Mouse (Mus musculus): ENCODE data around the gene Rpl7l1.
A peak's percentile ranks its signal among the peaks of the same experiment; 100 is the strongest.
"Not testable (repeated sequence)": the region's sequence is repeated elsewhere in the genome, so short reads cannot be mapped to it uniquely, and the experiment has no call there.

Gene Rpl7l1

DNA sequence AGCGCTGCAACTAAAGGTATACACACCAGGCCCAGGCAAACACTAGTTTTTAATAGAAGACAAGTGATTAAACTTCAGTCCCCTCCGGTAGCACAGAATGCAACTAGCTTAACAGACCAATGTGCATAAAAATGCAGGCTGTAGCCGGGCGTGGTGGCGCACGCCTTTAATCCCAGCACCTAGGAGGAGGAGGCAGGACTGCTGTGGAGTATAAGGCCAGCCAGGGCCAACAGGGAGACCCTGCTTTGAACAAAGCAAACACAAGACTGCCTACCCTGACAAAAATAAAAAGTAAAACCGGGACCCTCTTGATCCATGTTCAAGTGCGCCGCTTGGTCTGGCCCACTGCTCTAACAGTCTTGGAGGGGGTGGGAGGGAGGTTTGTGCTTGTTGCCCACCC lies 7.4 kb downstream of the Rpl7l1 start:
- no peak for DNase-seq (ENCODE audit: low read depth)

DNA sequence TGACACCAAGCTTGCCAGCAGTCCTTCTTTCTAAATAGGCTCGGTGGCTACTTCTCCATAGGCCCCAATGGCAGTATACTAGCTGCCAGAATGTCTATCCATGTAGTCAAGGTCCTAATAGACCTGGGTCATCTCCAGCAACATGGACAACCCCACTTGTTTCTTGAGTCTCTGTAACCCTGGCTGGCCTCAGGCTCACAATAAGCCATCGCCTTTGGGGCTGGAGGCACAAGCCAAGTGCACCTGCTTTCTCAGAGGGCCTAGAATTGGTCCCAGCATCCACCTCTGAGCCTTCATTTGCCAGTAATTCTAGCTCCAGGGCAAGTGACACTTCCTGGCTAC lies 8.4 kb downstream of the Rpl7l1 start:
- no peak for DNase-seq (ENCODE audit: low read depth)

DNA sequence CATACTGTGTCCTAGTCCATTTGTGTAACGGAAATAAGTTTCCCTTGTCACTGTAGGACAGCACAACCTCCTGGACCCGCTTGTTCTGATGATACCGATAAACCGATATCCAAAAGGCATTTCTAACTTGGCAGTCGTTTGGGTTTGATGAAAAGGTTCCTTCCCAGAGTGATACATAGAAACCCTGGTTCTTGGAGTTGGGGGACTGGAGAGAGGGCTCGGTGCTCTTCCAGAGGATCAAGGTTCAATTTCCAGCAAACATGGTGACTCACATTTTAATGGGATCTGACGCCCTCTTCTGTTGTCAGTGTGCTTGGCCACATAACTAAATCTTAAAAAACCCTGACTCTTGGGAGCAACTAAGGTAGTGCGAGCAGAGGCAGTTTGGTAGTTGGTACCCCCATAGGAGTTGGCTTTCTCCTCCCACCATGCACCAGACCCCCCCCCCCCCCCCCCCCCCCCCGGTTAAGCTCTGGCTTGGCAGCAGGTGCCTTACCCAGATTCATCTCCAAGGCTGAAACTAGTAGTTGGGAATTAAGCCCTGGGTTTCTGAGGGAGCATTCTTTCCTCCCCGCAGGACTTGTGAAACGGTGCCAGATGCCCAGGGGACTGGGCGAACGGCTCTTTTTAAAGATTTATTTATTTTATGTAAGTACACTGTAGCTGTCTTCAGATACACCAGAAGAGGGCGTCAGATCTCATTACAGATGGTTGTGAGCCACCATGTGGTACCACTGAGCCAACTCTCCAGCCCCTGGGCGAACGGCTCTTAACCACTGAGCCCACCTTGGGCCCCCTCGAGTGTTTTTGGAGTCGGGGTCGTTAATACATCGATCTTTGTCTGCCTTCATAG lies 9.0 kb downstream of the Rpl7l1 start:
- peak; percentile 77 for DNase-seq (ENCODE audit: low read depth)

DNA sequence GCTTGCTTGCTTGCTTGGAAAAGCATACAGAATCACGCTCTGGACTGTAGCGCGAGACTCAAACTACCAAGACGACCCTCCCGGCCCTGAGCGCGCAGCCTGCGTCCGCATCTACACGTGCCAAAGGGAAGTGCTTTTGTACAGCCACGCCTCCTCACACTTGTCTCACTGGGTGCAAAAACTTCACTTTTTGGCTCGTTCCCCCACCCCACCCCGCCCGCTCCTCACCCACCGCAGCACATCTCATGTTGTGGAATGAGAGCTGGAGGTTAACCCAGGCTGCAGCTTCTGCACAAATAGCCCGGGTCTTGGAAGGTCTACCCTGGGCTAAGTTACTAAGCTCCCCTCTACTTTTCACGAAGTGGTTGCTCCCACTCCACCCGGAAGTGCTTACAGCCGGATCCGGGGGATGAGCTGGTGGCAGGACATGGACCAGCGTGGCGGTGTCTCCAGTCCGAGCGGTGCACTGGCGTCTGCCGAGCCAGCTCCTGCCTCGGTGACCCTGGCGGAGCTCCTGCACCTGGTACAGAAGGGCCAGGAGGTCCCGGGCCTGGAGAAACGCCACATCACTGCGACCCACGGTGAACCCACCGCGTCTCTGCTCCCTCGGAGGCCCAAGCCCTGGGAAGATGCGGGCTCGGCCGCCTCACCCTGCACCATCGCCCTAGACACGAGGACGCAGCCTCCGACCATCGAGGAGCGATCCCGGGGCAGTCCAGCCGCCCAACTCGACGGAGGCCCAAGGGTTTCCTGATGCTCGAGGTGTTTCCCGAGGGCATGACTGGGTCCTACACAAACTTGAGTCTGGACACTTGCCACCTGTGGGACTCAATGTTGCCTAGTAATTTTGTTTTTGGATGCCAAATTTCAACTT lies 9.8 kb downstream of the Rpl7l1 start, which contains the start of gene 2310039H08Rik:
Gene 2310039H08Rik, plus strand, starts transcription at position 232 of the 874 bp plus-strand sequence.
- DNase-seq (ENCODE audit: low read depth), result peak; percentile 96

DNA sequence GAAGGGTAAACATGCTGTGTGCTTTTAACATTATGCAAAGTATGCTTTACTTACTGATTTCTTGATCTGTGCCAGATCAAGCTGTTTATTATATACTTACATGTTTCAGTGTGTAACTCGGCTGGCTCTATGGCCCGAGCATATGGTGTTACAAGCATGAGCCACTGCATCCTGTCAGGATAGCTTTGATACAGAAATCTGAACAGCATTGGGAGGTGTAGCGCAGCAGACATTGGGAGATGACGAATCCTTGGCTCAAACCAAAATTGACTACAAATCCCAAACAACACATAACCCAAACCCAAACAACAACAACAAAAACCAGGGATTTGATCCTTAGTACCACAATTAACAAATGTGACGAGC lies 10.5 kb downstream of the Rpl7l1 start:
- DNase-seq (ENCODE audit: low read depth), result no peak

DNA sequence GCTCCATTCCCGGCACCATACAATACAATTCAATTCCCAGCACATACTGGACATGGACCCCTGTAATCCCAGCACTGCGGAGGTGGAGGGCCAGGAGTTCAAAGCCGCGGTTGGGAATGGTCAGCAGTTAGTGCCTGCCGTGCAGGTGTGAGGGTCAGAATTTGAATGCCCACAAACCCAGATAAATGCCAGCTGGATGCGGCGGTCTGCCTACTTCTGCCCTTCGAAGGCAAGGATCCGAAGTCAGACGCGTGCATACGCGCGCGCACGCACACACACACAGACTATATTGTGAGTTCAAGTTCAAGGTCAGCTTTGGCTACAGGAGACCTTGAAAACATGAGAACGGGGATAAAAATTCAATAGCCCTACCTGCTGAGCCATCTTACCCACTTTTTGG lies 10.9 kb downstream of the Rpl7l1 start:
- no peak for DNase-seq (ENCODE audit: low read depth)

DNA sequence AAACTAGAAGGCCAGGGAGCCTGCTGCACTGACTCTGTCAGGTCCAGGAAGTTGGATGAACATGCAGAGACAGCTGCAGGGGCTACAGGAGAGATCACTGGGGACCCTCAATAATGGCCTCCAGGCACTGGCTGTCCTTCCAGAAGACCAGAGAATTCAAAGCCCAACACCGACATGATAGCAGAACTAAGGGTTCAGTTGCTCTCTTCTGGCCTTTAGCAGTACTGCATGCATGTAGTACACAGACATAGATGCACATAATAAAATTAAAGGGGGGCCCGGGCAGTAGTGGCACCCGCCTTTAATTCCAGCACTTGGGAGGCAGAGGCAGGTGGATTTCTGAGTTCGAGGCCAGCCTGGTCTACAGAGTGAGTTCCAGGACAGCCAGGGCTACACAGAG lies 11.4 kb downstream of the Rpl7l1 start:
- DNase-seq (ENCODE audit: low read depth), result peak; percentile 69

DNA sequence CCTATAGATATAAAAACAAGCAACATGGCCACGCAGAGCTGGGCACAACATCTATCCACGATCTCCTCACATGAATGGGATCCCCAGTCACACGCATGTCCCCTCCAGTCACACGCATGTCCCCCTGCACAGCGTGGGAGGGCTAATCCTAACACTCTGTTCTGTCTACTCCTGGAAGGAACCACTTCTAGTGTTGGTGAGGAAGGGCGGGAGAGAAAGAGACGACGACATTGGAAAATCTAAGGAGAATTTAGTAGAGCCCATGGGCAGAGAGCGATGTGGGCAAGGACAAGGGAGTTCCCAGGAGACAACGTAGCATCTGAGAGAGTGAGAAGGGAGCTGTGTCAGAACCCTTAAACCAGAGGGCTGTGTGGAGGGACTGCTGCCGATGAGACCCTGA lies 11.9 kb downstream of the Rpl7l1 start:
- no peak for DNase-seq (ENCODE audit: low read depth)

DNA sequence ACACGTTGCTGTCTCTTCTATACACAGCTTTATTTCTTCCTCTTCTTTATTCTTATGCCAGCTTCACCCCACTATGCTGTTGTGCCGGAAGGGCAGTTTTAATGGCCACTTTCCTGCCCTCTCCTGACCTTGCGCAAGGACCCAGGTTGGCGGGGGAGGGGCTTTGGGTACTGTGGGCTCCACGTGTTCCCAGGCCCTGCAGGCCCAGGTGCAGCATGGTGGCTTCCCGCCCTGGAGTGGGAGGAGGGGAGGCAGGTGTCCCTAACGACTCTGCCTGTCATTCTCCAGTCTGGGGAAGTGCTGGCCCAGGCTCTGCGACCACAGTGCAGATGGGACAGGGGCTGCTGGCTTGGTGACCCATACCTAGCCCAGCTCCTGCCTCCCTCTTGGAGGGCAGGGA lies 14.6 kb downstream of the Rpl7l1 start:
- DNase-seq (ENCODE audit: low read depth), result no peak

DNA sequence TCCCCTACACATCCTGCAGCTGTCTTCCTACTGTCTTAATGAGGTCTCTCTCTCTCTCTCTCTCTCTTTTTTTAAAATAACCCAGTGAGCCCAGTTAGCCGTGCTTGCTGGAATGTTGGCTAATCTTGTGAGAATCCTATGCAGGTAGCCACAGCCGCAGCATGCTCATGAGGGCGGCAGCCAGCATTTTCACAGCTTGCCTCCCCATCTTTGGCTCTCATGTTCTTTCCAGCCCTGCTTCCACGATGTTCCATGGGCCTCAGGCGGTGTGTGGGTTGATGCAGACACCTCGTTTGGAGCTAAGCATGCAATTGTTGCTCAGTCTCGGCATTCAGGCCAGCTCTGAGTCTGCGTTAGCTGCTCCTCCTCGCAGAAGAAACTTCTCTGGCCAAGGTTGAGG lies 17.6 kb downstream of the Rpl7l1 start:
- not testable (repeated sequence) for DNase-seq (ENCODE audit: low read depth)

DNA sequence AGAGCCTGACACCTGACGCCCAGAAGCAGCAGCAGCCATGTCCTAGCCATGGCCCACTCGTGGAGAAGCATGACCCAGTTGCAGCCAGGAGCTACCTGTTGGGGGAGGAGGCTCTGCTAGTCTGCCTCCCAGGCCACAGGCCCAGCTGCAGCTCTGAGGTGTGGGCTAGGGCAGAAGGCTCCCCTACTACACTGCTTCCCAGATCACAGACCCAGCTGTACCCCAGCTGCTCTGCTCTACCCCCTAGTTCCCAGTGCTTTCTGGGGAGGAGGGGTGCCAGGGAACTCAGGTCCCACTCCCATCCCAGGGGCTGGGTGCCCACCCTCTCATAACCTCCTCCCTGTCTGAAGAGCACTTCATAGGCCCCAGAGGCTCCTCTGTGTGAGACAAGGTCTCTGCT lies 18.9 kb downstream of the Rpl7l1 start, which contains the start of gene Ptcra:
Gene Ptcra, minus strand, starts transcription at position 169 of the 400 bp plus-strand sequence.
- DNase-seq (ENCODE audit: low read depth), result no peak

DNA sequence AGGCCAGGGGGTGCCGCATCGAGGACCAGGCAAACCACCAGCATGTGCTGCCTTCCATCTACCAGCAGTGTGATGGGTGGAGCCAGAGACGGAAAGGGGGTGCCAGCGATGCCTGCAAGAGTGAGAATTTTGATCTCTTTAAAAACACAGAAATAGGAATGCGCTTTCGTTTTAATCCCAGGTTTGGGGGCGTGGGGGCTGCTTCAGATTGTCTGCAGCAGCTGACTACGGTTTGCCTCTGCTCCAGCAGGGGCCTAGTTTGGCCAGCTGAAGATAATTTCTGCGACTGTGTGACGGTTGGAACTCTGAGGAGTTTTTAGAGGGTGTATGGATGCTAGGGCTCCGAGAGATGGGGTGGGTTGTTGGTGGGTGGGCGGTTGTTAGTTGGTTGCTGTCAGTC lies 23.7 kb downstream of the Rpl7l1 start:
- DNase-seq (ENCODE audit: low read depth), result no peak

DNA sequence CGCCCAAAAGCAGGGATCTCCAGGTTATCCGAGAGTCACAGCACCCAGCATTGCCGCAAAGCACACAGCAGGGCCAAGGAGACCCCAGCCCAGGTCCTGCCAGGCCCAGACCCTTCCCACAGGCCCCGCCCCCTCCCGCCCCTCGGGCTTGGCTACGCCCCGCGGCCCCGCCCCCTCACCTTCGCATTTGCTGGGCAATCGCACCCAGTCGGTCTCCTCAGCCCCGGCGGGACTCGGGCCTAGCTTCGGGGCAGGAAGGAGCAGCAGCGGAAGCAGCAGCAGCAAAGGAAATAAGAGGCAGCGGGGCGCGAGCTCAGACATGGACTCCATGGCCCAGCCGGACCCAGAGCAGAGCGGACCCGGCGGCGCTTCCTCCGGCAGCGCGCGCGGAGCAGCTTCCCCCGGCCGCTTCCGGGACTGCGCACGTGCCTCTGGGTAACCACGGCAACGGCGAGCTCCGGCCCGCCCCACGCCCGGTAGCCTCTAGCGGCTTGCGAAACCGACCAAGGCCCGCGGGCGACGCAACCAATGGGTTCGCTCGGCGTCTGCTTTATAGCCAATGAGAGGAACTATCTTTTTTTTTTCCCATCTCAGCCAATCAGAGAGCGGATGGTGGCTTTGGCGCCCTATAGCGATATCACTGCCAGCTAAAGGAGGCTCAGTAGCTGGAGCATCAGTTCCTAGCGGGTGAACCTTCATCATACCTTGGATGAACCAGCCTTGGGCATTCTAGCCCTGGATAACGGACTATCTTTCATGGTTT lies 30.5 kb downstream of the Rpl7l1 start, which contains the start of gene Cnpy3:
Gene Cnpy3, minus strand, starts transcription at position 421 of the 763 bp plus-strand sequence.
- peak; percentile 99 for DNase-seq (ENCODE audit: low read depth)

DNA sequence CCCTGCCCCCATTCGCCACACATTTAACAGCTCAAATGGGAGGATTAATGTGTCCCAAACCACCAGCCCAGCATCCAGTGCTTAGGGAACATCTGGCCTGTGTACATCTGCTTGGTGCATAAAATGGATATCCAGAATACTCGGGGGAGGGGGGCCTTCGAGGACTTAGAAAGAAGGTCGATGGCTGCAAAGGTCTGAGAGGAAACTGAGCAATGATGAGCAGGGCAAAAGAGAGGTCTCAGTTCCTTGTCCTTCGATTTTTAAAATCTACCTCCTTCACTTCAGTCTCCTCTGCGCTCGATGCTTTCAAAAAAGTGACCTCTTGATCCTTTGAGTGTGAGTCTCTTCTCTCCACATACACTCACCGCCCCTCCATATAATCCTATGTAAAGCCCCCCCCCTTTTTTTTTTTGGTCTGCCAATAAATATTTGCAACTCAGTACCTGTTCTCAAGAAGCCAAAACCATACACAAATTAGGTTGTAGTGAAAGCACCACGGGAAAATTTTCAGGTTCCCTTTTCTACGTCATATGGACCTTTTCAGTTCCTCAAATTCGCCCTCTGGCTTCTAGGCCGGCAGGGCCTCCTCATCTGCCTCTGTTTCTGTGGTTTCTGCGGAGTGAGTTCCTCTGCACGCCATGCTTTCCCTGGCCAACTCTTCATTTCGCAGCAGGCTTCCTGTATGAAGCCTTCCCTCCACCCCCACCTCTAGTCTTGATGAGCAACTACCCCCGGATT lies 31.2 kb downstream of the Rpl7l1 start:
- DNase-seq (ENCODE audit: low read depth), result peak; percentile 95

DNA sequence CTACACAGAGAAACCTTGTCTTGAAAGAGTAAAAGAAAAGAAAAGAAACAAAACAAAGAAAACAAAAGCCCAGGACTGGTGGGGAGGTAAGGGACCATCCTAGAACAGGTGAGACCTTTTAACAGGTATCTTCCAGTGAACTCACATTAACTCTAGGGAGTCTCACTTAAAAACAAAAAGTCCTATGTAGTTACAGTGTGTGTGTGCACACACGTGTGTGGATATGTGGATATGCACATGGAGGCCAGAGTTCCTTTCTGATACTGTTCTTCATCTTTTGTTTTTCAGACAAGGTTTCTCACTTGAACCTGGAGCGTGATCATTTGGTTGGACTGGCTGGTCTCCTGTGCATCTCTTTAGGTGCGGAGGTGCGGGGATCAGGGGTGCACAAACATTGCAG lies 31.9 kb downstream of the Rpl7l1 start:
- DNase-seq (ENCODE audit: low read depth), result no peak

DNA sequence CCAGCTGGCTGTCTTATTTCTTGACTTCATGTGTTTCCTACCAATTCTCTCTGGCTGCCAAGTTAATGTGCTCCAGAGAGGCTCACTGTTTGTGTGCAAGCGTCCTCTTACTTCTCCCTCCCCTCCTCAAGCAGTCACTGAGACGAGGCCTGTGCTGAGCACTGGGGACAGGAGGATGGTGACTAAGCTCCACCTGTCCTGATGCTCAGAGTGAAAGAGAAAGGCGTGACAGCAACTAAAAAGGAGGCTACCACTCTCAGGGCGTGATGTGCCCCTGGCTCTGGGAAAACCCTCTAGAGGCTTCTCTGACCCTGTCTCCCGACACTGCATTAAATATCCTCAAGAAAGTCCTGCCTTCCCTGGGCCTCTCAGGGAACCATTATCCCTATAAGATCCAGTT lies 33.2 kb downstream of the Rpl7l1 start:
- no peak for DNase-seq (ENCODE audit: low read depth)

DNA sequence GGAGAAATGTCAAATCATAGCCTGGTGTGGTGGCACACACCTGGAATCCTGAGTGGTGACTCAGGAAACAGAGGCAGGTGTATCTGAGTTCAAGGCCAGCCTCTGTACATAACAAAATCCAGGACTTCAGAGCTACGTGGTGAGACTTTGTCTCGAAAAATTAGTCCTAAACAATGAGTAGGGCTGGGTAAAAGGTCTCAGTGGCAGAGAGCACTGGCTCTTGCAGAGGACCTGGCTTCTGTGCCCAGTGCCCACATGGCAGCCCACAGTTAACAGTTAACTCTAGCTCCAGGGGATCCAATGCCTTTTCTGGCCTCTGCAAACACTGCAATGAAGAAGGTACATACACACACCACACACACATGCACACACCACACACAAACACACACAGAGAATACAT lies 34.7 kb downstream of the Rpl7l1 start:
- DNase-seq (ENCODE audit: low read depth), result no peak

DNA sequence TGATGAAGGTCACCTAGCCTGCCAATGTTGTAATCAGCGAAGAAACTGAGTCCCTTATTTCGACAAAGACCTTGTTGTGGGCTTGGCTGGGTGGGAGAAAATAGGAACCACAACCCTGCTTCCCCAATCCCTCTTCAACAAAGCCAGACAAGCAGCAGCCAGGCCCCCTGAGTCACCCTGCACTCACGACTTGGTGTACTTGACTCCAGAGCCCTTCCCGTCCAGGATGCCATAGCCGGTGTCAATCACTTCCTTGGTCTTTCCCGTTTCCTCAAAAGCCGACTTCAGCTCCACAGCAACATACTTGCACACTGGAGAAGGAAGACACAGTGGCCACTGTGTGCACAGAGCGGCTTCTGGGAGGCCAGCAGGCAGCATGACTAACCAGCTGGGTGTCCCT lies 35.2 kb downstream of the Rpl7l1 start:
- no peak for DNase-seq (ENCODE audit: low read depth)

DNA sequence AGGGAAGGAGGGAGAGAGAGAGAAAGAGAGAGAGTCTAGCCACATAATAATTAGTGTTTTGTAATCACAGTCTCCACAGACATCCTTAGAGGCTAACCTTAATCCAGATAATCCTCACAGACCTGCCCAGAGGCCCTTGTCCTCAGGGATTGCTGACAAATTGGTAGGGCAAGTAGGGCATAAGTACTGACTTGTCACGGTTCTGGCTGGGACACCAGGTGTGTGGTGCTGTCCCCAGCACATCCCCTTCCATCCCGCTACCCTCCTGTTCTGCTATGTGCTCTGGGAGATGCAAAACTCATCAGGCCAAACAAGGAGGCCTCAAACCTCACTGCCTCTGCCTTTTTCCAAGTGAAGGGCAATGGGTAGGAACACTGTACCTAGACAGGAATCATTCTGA lies 37.0 kb downstream of the Rpl7l1 start:
- DNase-seq (ENCODE audit: low read depth), result no peak

DNA sequence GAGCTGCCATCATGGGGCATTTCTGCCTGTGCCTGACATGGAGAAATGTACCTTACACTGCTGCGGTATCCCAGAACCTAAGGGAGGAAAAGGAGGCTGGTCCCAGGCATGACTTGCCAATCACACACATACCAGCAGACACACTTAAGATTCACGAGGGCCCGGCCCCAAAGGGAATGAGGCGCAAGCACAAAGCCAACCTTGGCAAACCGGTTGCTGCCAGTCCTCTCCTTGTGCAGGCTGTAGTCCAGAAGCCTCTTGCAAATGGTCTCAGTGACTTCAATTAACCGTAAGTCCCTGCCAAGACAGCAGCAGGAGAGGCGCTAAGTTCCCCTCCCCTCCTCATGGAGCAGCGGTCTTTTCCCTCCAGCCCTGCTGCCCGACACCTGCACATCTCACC lies 39.5 kb downstream of the Rpl7l1 start:
- no peak for DNase-seq (ENCODE audit: low read depth)

DNA sequence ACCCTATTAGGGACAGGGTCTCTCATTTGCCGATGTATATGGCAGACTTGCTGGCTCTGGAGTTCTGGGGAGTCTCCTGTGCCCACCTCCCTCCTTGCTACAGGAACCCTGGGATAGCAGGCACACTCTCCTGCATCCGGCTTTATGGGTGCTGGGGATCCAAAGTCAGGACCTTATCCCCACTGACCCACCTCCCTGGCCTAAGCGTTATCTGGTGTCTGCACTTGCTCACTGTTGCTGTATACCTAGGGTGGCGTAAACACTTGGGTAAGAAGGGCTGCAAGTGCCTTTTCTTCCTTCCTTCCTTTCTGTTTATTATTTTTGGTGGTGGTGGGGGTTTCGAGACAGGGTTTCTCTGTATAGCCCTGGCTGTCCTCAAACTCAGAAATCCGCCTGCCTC lies 41.2 kb downstream of the Rpl7l1 start:
- no peak for DNase-seq (ENCODE audit: low read depth)

DNA sequence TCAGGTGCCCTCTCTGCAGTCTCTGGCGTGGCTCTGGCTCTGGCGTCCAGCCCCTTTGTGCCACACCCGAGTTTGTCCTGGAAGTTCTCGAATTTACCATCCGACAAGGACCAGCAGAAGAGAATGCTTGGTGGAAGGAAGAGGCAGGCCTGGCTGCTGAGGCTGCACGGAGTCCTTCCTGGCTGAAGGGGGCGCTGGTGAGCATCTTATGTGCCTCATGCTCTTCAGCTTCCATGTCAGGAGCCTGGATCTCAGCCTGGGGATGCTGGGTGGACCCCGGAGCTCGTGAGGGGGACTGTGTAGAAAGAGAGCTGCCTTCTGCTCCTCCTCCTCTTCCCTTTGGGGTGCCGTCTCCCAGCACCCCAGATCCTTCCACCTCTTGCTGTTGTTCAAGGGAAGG lies 46.3 kb downstream of the Rpl7l1 start:
- DNase-seq (ENCODE audit: low read depth), result peak; percentile 56

All from 416B (cell line).